Mouse (Mus musculus) intestine, embryonic 14.5 days (tissue): Measurements from ENCODE around the gene Sphk2. TPM values are rescaled to one million over a fixed set of nuclear protein-coding genes. Genes with fewer than 3 reads are reported as not detected.
A peak's percentile ranks its signal among the peaks of the same experiment; 100 is the strongest.

Source experiments
- ATAC-seq: fragments of 200-750 bp; cut with Nextera tagmentation; replicated peaks from 2 replicates; pipeline ENCODE4 v1.8.0; 2017; ENCODE audit warnings: low read depth, moderate number of reproducible peaks, moderate TSS enrichment, moderate library complexity; ENCODE audit not compliant: low FRiP score, low TSS enrichment
- DNase-seq: peaks from one replicate; pipeline ENCODE4 v3.0.0-alpha.2; 2018; ENCODE audit warnings: low spot score
- H3K27ac ChIP-seq: fragments of 300-500 bp; sonication (generic); 2 replicates; pipeline ENCODE4 v1.5.1; 2014; ENCODE audit warnings: low read depth, mild to moderate bottlenecking, control low read depth
- H3K27me3 ChIP-seq: fragments of 300-500 bp; sonication (generic); replicated peaks from 2 replicates; pipeline ENCODE4 v1.6.1; 2014; ENCODE audit warnings: low read length, control low read depth; ENCODE audit not compliant: control insufficient read depth, insufficient read depth
- H3K36me3 ChIP-seq: fragments of 300-500 bp; sonication (generic); 2 replicates; pipeline ENCODE4 v1.6.1; 2014; ENCODE audit warnings: low read length, control low read depth; ENCODE audit not compliant: control insufficient read depth, insufficient read depth
- H3K4me1 ChIP-seq: fragments of 300-500 bp; sonication (generic); replicated peaks from 2 replicates; pipeline ENCODE4 v1.6.1; 2014; ENCODE audit warnings: low read length, control low read depth, mixed read lengths; ENCODE audit not compliant: control insufficient read depth, insufficient read depth
- H3K4me2 ChIP-seq: fragments of 300-500 bp; sonication (generic); 2 replicates; pipeline ENCODE4 v1.6.1; 2014; ENCODE audit warnings: low read length
- H3K4me3 ChIP-seq: fragments of 300-500 bp; sonication (generic); 2 replicates; pipeline ENCODE4 v1.5.1; 2014; ENCODE audit warnings: low read depth, low read length, control low read depth, mixed read lengths
- H3K9ac ChIP-seq: fragments of 300-500 bp; sonication (generic); 2 replicates; pipeline ENCODE4 v1.6.1; 2014; ENCODE audit warnings: mild to moderate bottlenecking, low read length
- H3K9me3 ChIP-seq: fragments of 300-500 bp; sonication (generic); 2 replicates; pipeline ENCODE4 v1.6.1; 2016; ENCODE audit warnings: low read length, control low read depth; ENCODE audit not compliant: control insufficient read depth
- WGBS: fragments of 180-500 bp; shearing (Covaris S2); extraction: QIAGEN DNeasy Blood & Tissue Kit; methylation state at CpG from one replicate; pipeline ENCODE4 v1.1.7; 2014; 5-methylcytosine and 5-hydroxymethylcytosine counted together
- polyA plus RNA-seq: library from polyadenylated mRNA; unstranded; fragments of >200 nt; fragmentation: Nextera tagmentation; extraction: Ambion mirVana; gene quantifications from 2 replicates; pipeline ENCODE4 v1.2.1, GENCODE M21; 2014

Gene Sphk2
- polyA plus RNA-seq, 1 experiment from 2014 or later: 28.1 TPM

- WGBS: 76% methylated on average over 7 of the region's 7 CpGs
- Histone ChIP-seq H3K9me3 (no peaks in the 10 kb centered on the region), H3K4me2 (no peak overlapping the region), H3K36me3 (no peaks in the 10 kb centered on the region), H3K27ac (no peak overlapping the region), H3K9ac (no peak overlapping the region), H3K4me1 (peaks cover 8% of the 10 kb centered on the region; the same call in 1 of the 2 replicates), H3K4me3 (no peak overlapping the region), H3K27me3 (no peaks in the 10 kb centered on the region)
- DNase-seq: no peak
- ATAC-seq: no peak
Observed at GRCm38 (mm10) chr7:45748110-45748509, 30.3 kb upstream of the Sphk2 start.

- no peak overlapping the region for H3K4me3 ChIP-seq
- DNase-seq (no peak), ATAC-seq (no peak)
- no peak overlapping the region for H3K4me2 ChIP-seq
- H3K36me3 ChIP-seq: no peaks in the 10 kb centered on the region
- no peaks in the 10 kb centered on the region for H3K27me3 ChIP-seq
- no peaks in the 10 kb centered on the region for H3K9me3 ChIP-seq
- no peak overlapping the region for H3K27ac ChIP-seq
- WGBS: 91% methylated on average over 5 of the region's 5 CpGs
- no peak overlapping the region for H3K9ac ChIP-seq
- peaks cover 8% of the 10 kb centered on the region; the same call in 1 of the 2 replicates for H3K4me1 ChIP-seq
Observed at GRCm38 (mm10) chr7:45747450-45747849, 29.6 kb upstream of the Sphk2 start.

GRCm38 (mm10) chr7:45746518-45746917, 28.7 kb upstream of the Sphk2 start:
- ATAC-seq (no peak), DNase-seq (no peak)
- Histone ChIP-seq H3K4me2 (no peak overlapping the region), H3K36me3 (no peaks in the 10 kb centered on the region), H3K27me3 (no peaks in the 10 kb centered on the region), H3K4me3 (no peak overlapping the region), H3K27ac (no peak overlapping the region), H3K4me1 (peaks cover 12% of the 10 kb centered on the region; the same call in 1 of the 2 replicates), H3K9ac (no peak overlapping the region), H3K9me3 (no peaks in the 10 kb centered on the region)
- 66% methylated on average over 6 of the region's 6 CpGs for WGBS

GRCm38 (mm10) chr7:45744387-45744786, 26.6 kb upstream of the Sphk2 start:
- H3K9me3 ChIP-seq: no peaks in the 10 kb centered on the region
- no peak overlapping the region for H3K9ac ChIP-seq
- no peak overlapping the region for H3K4me2 ChIP-seq
- DNase-seq: peak; percentile 89
- H3K27ac ChIP-seq: no peak overlapping the region
- ATAC-seq: peak; percentile 56
- peaks cover 7% of the 10 kb centered on the region; the same call in 1 of the 2 replicates for H3K4me1 ChIP-seq
- H3K4me3 ChIP-seq: no peak overlapping the region
- no peaks in the 10 kb centered on the region for H3K36me3 ChIP-seq
- H3K27me3 ChIP-seq: no peaks in the 10 kb centered on the region
- WGBS: 44% methylated on average over 2 of the region's 2 CpGs

- WGBS: 32% methylated on average over 19 of the region's 19 CpGs
- DNase-seq (no peak), ATAC-seq (no peak; the same call in 1 of the 2 replicates)
- Histone ChIP-seq H3K4me3 (peak overlapping the region; percentile 20; the same call in 1 of the 2 replicates), H3K4me2 (peak overlapping the region; percentile 43), H3K27ac (no peak overlapping the region), H3K9ac (no peak overlapping the region), H3K4me1 (0 out of 2 replicates have a peak, but pooled peaks cover 4% of the 10 kb centered on the region), H3K36me3 (no peaks in the 10 kb centered on the region), H3K9me3 (no peaks in the 10 kb centered on the region), H3K27me3 (no peaks in the 10 kb centered on the region)
Observed at GRCm38 (mm10) chr7:45742338-45742737, 24.5 kb upstream of the Sphk2 start.

- H3K4me2 ChIP-seq: peak overlapping the region; percentile 43
- no peaks in the 10 kb centered on the region for H3K36me3 ChIP-seq
- H3K4me3 ChIP-seq: peak overlapping the region; percentile 20; the same call in 1 of the 2 replicates
- 0 out of 2 replicates have a peak, but pooled peaks cover 4% of the 10 kb centered on the region for H3K4me1 ChIP-seq
- DNase-seq: no peak
- WGBS: 37% methylated on average over 11 of the region's 11 CpGs
- H3K27me3 ChIP-seq: no peaks in the 10 kb centered on the region
- ATAC-seq: no peak; the same call in 1 of the 2 replicates
- no peaks in the 10 kb centered on the region for H3K9me3 ChIP-seq
- no peak overlapping the region for H3K9ac ChIP-seq
- no peak overlapping the region for H3K27ac ChIP-seq
Observed at GRCm38 (mm10) chr7:45741777-45742176, 24.0 kb upstream of the Sphk2 start.

- no peaks in the 10 kb centered on the region for H3K9me3 ChIP-seq
- 0 out of 2 replicates have a peak, but pooled peaks cover 4% of the 10 kb centered on the region for H3K4me1 ChIP-seq
- no peak for DNase-seq
- 84% methylated on average over 12 of the region's 12 CpGs for WGBS
- ATAC-seq: no peak
- no peak overlapping the region for H3K4me2 ChIP-seq
- H3K27ac ChIP-seq: no peak overlapping the region
- H3K9ac ChIP-seq: no peak overlapping the region
- no peak overlapping the region for H3K4me3 ChIP-seq
- H3K27me3 ChIP-seq: no peaks in the 10 kb centered on the region
- H3K36me3 ChIP-seq: no peaks in the 10 kb centered on the region
Observed at GRCm38 (mm10) chr7:45741308-45741707, 23.5 kb upstream of the Sphk2 start.

GRCm38 (mm10) chr7:45739820-45740219, 22.0 kb upstream of the Sphk2 start:
- no peaks in the 10 kb centered on the region for H3K9me3 ChIP-seq
- H3K27me3 ChIP-seq: no peaks in the 10 kb centered on the region
- H3K9ac ChIP-seq: no peak overlapping the region
- DNase-seq: no peak
- H3K4me1 ChIP-seq: 0 out of 2 replicates have a peak, but pooled peaks cover 4% of the 10 kb centered on the region
- H3K4me2 ChIP-seq: no peak overlapping the region
- no peak overlapping the region for H3K27ac ChIP-seq
- H3K4me3 ChIP-seq: no peak overlapping the region
- no peak for ATAC-seq
- WGBS: 73% methylated on average over 10 of the region's 10 CpGs
- no peaks in the 10 kb centered on the region for H3K36me3 ChIP-seq

- Histone ChIP-seq H3K9me3 (no peaks in the 10 kb centered on the region), H3K27me3 (no peaks in the 10 kb centered on the region), H3K9ac (no peak overlapping the region), H3K27ac (no peak overlapping the region), H3K4me2 (no peak overlapping the region), H3K4me3 (no peak overlapping the region), H3K4me1 (0 out of 2 replicates have a peak, but pooled peaks cover 4% of the 10 kb centered on the region), H3K36me3 (no peaks in the 10 kb centered on the region)
- peak; percentile 74 for ATAC-seq
- peak; percentile 93 for DNase-seq
- 8% methylated on average over 9 of the region's 9 CpGs for WGBS
Observed at GRCm38 (mm10) chr7:45739162-45739763, 21.5 kb upstream of the Sphk2 start.
